Mouse (Mus musculus): ENCODE measurements around the gene Smc6. TPM values are rescaled to one million over a fixed set of nuclear protein-coding genes. Genes with fewer than 3 reads are reported as not detected.

The Smc6 gene
- polyA plus RNA-seq, 1 experiment from 2014 or later: 134 TPM

- WGBS: 71% methylated on average over 3 of the region's 3 CpGs
- no peak overlapping the region for H3K4me3 ChIP-seq
- H3K4me1 ChIP-seq: no peaks in the 10 kb centered on the region
- no peaks in the 10 kb centered on the region for H3K9me3 ChIP-seq
- H3K27me3 ChIP-seq (replicated peaks; ENCODE audit: low read depth, poor library complexity, severe bottlenecking): no peaks in the 10 kb centered on the region
- no peak for DNase-seq (ENCODE audit: low spot score)
- no peaks in the 10 kb centered on the region for H3K36me3 ChIP-seq (replicated peaks)
- H3K27ac ChIP-seq (replicated peaks): no peak overlapping the region
Observed at GRCm38 (mm10) chr12:11367099-11367765, 101.5 kb downstream of the Smc6 start.

Small RNA genes lying within 50 kb of the gene (microRNA-seq; reads per million reads assigned to microRNA genes)
- gene Mir7675: not detected

Other genes starting within 250 kb of the Smc6 start
- 0.11 and 0.30 TPM in 2 replicates for gene Kcns3, start 114.8 kb upstream of the Smc6 start, polyA plus RNA-seq (2016; fragmentation: Nextera tagmentation; extraction: Ambion mirVana)
- gene Msgn1, start 56.9 kb upstream of the Smc6 start, polyA plus RNA-seq (2016; fragmentation: Nextera tagmentation; extraction: Ambion mirVana): not detected in 2 replicates
- gene Gen1, start 85 bp upstream of the Smc6 start, polyA plus RNA-seq (2016; fragmentation: Nextera tagmentation; extraction: Ambion mirVana): 17.2 and 20.0 TPM in 2 replicates
- gene Vsnl1, start 170.7 kb downstream of the Smc6 start, polyA plus RNA-seq (2016; fragmentation: Nextera tagmentation; extraction: Ambion mirVana): 0.54 and 0.70 TPM in 2 replicates
- gene Rad51ap2, start 190.2 kb downstream of the Smc6 start, polyA plus RNA-seq (2016; fragmentation: Nextera tagmentation; extraction: Ambion mirVana): 0.26 and 0.36 TPM in 2 replicates

All from embryonic facial prominence, embryonic 10.5 days (tissue).